Mouse (Mus musculus) heart, postnatal 14 days (tissue): ENCODE measurements around the gene Snx9. TPM values are rescaled to one million over a fixed set of nuclear protein-coding genes. Genes with fewer than 3 reads are reported as not detected.

Experiments used
- DNase-seq, 2 experiments: peaks; one replicate each; pipeline ENCODE4 v3.0.0; 2021 to 2022
- intact Hi-C: fragments of 180-260 bp; cut with DNase I; formaldehyde crosslinking; loops from one replicate; pipeline ENCODE4 v1.15.1; 2025
- total RNA-seq, 2 experiments: library from RNA; stranded (reverse); gene quantifications; 2 replicates each; pipeline ENCODE4 v1.2.3; 2021

Gene Snx9
- total RNA-seq, 2 experiments from 2014 or later, result 31.5 to 33.3 TPM

- no peak for DNase-seq
- intact Hi-C loops, result loop anchor here (2.0 kb wide), 1 partner anchor 38 kb away; no protein-coding TSS in a partner anchor
These were observed 137.5 kb downstream of the Snx9 start for GRCm38 (mm10) chr17:5978505-5979077.

- no peak for DNase-seq
- intact Hi-C loops, result no loop called here
These were observed 139.7 kb downstream of the Snx9 start for GRCm38 (mm10) chr17:5980860-5981259.

Other genes with a start within 250 kb of the Snx9 start
- gene Synj2, start 100.0 kb downstream of the Snx9 start, total RNA-seq, result 10 to 100 TPM; 30.7 to 32.1 TPM
- gene Serac1, start 238.4 kb downstream of the Snx9 start, total RNA-seq, result 1 to 10 TPM; 7.6 to 7.9 TPM
- gene Gtf2h5, start 238.5 kb downstream of the Snx9 start, total RNA-seq, result 10 to 100 TPM; 72.2 to 74.7 TPM